Mouse (Mus musculus) layer of hippocampus, adult 11-12 months (tissue): ENCODE results near the gene Gm3373.
"Not testable (repeated sequence)": the region's sequence is repeated elsewhere in the genome, so short reads cannot be mapped to it uniquely, and the experiment has no call there.

Source experiments
- DNase-seq: peaks from one replicate; pipeline ENCODE4 v3.0.0; 2022; ENCODE audit warnings: low spot score

Gene Gm3373

GRCm38 (mm10) chr14:5741477-5741876, at the start of gene Gm3373:
TSS of gene Gm3373 (minus strand) at chr14:5741577.
- not testable (repeated sequence) for DNase-seq

GRCm38 (mm10) chr14:5687357-5687756, 54.0 kb downstream of the Gm3373 start, which contains the start of gene Gm9603:
TSS of gene Gm9603 (minus strand) at chr14:5687457.
- DNase-seq: not testable (repeated sequence)
